Mouse (Mus musculus): ENCODE measurements around the gene Snf8. TPM values are rescaled to one million over a fixed set of nuclear protein-coding genes. Genes with fewer than 3 reads are reported as not detected.

Snf8 gene
- polyA plus RNA-seq, 1 experiment from 2014 or later: 102 TPM

DNA sequence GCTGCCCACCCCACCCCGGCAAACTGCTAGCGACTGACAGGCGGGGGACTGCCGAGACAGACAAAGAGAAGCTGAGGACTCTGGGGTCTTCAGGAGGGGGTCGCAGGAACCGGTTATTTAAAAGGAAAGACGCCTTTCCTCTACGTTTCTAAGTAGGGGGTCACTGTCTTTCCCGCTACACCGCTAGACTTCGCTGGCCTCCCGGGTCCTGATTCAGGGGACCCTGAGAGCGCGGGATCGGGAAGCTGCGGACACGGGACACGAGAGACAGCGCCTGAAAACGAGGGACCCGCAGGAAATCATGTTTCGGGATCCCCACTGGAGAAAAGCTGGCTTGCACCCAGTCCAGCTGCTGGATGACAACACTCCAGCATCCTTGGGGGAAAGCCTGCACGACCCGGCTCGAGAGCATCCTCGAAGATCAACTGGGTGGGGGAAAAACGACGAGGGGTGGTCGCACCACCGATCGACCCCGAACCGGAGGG is 28.3 kb upstream of the Snf8 start:
- Histone ChIP-seq H3K27ac (peak overlapping the region; percentile 98), H3K9me3 (no peaks in the 10 kb centered on the region), H3K36me3 (0 out of 2 replicates have a peak, but pooled peaks cover 3% of the 10 kb centered on the region), H3K4me1 (peaks cover 31% of the 10 kb centered on the region), H3K4me3 (peak overlapping the region; percentile 99), H3K27me3 (ENCODE audit: insufficient read depth, poor library complexity, severe bottlenecking) (no peaks in the 10 kb centered on the region)
- no peak for DNase-seq (ENCODE audit: low spot score)
- under 1% methylated on average over 33 of the region's 33 CpGs for WGBS

DNA sequence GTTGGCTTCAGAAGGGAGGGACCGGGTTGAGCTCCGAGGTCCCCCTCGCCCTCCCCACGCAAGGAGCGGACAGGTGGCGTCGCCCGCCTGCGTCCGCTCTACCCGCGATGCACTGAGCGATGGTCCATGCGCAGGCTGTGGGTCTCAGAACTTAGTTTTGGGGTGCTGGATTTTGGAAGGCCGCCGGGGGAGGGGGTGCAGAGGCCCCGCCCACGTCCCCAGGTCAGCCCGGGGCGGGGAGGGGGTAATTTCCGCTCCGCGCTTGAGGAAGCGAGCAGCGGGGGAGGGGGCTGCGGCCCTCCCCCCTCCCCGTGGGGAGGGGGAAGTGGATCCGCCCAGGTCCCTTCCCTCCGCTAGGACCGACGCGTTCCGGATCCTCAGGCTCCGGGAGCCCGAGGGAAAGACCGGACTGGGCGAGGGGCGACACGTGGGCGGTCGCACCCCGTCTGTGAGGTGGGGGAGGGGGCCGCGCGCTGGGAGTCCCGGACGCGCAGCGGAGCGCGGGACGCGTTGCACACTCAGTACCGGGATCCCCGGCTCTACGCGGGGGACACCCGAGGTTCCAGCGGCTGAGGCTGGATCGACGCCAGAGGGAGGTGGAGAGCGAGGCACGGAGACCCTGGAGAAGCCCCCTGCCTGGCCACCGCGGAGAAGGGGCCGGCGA is 27.7 kb upstream of the Snf8 start:
- Histone ChIP-seq H3K27me3 (ENCODE audit: insufficient read depth, poor library complexity, severe bottlenecking) (no peaks in the 10 kb centered on the region), H3K9me3 (no peaks in the 10 kb centered on the region), H3K27ac (peak overlapping the region; percentile 98), H3K4me1 (peaks cover 30% of the 10 kb centered on the region), H3K36me3 (no peaks in the 10 kb centered on the region), H3K4me3 (peak overlapping the region; percentile 99)
- peak; percentile 90 for DNase-seq (ENCODE audit: low spot score)
- WGBS: under 1% methylated on average over 64 of the region's 67 CpGs

DNA sequence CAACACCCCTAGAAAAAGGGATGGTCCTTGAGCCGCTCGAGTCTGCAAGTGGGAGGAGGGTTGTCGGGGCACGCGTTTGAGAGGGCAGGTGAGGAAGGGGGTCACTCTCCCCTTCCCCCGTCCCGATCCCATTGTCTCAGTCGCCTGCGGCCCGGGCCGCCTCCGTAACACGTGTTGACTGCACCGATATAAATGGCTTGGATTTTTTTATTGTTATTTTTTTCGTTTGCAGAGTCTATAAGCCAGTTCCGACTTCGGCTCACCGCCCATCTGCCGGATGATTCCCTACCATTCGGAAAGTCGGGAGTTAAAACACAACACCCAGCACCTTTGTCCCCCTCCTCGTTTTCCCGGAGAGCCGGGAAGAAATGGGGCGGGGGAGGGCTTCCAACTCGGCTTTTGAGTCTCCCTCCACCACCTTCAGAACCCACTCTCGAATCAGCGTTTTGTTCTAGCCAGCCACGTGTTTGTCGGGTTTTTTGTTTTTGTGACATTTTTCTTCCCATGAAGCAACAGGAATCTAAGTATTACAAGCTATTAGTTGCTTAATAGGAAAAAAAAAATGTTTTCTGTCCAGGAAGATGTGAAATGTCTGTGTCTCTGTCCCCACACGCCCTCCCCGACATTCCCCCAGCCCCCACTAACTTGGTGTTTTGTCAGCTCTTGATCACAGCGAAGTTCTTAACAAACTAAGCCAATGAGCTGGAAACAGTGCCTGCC is 27.0 kb upstream of the Snf8 start:
- Histone ChIP-seq H3K4me3 (peak overlapping the region; percentile 99), H3K36me3 (no peaks in the 10 kb centered on the region), H3K27ac (peak overlapping the region; percentile 98), H3K27me3 (ENCODE audit: insufficient read depth, poor library complexity, severe bottlenecking) (no peaks in the 10 kb centered on the region), H3K9me3 (no peaks in the 10 kb centered on the region), H3K4me1 (peaks cover 26% of the 10 kb centered on the region)
- WGBS: under 1% methylated on average over 33 of the region's 33 CpGs
- DNase-seq (ENCODE audit: low spot score): no peak

DNA sequence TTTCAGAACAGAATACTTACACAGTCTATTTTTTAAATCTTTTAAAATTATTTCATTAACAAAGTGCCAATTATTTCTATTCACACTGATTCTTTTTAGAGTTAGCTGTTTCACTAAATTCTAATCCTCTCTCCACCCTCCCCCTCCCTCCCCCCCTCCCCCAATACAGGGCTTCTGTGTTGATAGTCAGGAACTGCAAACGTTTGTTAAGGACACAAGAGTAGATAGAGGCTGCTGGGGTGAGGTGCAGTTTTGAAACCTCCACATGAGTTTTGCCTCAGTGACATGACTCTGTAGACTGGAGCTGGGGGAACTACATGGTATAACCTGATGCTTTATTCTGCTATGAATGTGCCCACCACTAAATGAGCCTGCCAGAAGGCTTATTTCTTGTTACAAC is 25.9 kb upstream of the Snf8 start:
- 0% methylated on average over 1 of the region's 1 CpGs for WGBS
- Histone ChIP-seq H3K36me3 (no peaks in the 10 kb centered on the region), H3K4me1 (peaks cover 24% of the 10 kb centered on the region), H3K27ac (no peak overlapping the region; the same call in none of the 2 replicates), H3K9me3 (no peaks in the 10 kb centered on the region), H3K4me3 (no peak overlapping the region), H3K27me3 (ENCODE audit: insufficient read depth, poor library complexity, severe bottlenecking) (no peaks in the 10 kb centered on the region)
- no peak for DNase-seq (ENCODE audit: low spot score)

DNA sequence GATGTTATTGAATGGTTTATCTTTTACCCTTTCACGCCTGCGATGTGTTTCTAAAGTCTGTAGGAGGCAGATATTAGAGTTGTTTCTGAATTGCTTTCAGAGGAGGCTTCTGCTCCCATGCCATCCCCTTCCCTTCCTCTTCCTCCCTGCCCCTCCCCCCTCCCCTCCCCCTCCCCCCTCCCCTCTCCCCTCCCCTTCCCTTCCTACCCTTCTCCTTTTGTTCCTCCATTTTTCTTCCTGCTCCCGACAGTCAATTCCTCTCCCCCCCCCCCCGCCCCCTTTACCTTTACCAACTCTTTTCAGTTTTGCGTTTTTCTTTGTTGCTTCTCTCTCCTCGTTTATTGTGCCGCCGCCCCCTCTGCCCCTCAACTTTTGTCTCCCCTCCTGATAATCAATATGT is 22.7 kb upstream of the Snf8 start:
- Histone ChIP-seq H3K27me3 (ENCODE audit: insufficient read depth, poor library complexity, severe bottlenecking) (no peaks in the 10 kb centered on the region), H3K27ac (peak overlapping the region; percentile 77), H3K4me1 (peaks cover 38% of the 10 kb centered on the region), H3K4me3 (peak overlapping the region; percentile 48), H3K9me3 (no peaks in the 10 kb centered on the region), H3K36me3 (no peaks in the 10 kb centered on the region)
- DNase-seq (ENCODE audit: low spot score): no peak
- WGBS: 3% methylated on average over 4 of the region's 8 CpGs

DNA sequence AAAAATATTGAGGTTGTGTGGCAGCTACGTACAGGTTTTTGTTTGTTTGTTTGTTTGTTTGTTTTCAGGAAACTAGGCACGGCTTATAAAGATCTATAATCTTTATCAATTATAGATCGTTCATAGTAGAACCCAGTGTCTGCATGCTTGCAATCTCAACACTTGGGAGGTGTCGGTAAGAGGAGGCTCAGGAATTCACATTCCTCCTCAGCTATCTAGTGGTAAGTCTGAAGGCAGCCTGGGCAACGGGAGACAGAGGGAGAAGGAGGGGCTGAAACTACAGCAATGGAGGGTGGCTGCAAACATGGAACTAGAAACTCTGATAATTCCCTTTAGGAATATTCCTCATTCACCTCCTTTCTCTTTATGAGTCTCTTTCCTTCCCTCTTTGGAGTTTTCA is 19.3 kb upstream of the Snf8 start:
- DNase-seq (ENCODE audit: low spot score): no peak

DNA sequence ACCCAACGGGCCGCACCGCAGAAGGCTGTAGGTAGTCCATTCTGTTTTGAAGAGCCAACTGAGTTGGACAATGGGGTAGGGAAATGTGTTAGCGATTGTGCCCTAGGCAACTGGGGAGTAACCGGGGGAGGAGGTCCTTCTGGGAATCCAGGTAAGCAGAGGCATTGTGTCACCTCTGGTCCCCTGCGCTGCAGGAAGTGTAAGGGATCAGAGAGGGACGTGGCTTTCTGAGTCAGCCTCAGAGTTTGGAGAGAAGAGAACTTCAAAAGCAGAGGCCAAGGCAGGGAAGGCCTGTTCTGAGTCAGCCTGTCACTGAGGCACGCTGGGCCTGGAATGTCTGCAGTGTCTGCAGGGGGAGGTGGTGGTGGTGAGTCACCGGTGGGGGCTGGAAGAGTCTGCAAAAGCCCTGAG is 16.7 kb upstream of the Snf8 start:
- Histone ChIP-seq H3K4me1 (peaks cover 38% of the 10 kb centered on the region), H3K27ac (peak overlapping the region; percentile 86), H3K4me3 (peak overlapping the region; percentile 32; the same call in 1 of the 2 replicates), H3K36me3 (no peaks in the 10 kb centered on the region), H3K9me3 (no peaks in the 10 kb centered on the region), H3K27me3 (ENCODE audit: insufficient read depth, poor library complexity, severe bottlenecking) (no peaks in the 10 kb centered on the region)
- DNase-seq (ENCODE audit: low spot score): peak; percentile 89
- WGBS: 4% methylated on average over 9 of the region's 9 CpGs

More for the DNA sequence above, 19.3 kb upstream of the Snf8 start:
- Histone ChIP-seq H3K36me3 (no peaks in the 10 kb centered on the region), H3K9me3 (no peaks in the 10 kb centered on the region), H3K4me1 (peaks cover 51% of the 10 kb centered on the region), H3K27me3 (ENCODE audit: insufficient read depth, poor library complexity, severe bottlenecking) (no peaks in the 10 kb centered on the region), H3K4me3 (peak overlapping the region; percentile 31), H3K27ac (peak overlapping the region; percentile 59)
- WGBS: 16% methylated on average over 5 of the region's 5 CpGs

DNA sequence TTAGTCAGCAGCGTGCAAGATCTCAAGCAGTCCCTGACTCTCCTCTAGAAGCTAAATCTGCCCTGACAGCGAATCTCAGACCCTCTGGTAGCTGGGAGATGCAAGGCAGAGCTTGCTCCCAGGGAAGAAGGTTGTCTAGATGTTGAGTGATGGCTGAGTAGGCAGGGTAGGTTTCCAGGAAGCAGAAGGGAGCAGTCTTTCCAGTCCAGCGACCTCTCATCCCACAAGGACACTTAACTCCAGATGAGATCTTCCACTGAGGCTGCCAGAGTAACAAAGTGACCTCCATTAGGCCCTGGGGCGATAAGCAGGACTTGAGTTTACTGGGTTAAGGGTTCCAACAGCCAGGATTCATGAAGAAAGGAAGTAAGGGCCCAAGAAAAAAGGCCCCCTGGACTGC is 14.1 kb upstream of the Snf8 start:
- no peaks in the 10 kb centered on the region for H3K27me3 ChIP-seq (ENCODE audit: insufficient read depth, poor library complexity, severe bottlenecking)
- H3K27ac ChIP-seq: peak overlapping the region; percentile 26
- 46% methylated on average over 4 of the region's 4 CpGs for WGBS
- no peak for DNase-seq (ENCODE audit: low spot score)
- H3K36me3 ChIP-seq: no peaks in the 10 kb centered on the region
- H3K4me3 ChIP-seq: no peak overlapping the region
- H3K4me1 ChIP-seq: peaks cover 30% of the 10 kb centered on the region
- H3K9me3 ChIP-seq: no peaks in the 10 kb centered on the region

DNA sequence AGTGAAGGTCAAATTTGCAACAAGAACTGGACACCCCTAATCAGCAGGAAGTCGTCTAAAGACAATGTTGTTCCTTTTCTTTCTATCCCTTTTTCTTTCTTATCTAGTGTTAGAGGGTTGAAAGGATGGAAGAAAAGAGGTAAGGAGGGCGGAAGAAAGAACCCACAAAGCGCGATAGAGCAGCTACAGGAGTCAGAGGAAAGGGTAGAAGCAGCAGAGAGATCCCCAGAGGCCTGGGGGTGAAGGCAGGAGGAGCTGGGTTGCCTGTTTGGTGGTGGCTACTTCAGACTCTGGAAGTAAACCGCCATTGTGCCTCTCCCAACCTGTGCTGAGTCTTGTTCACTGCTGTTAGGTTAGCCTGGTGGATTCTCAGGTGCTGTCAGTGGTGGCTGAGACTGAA is 6.6 kb upstream of the Snf8 start:
- H3K9me3 ChIP-seq: no peaks in the 10 kb centered on the region
- 46% methylated on average over 5 of the region's 5 CpGs for WGBS
- DNase-seq (ENCODE audit: low spot score): no peak

DNA sequence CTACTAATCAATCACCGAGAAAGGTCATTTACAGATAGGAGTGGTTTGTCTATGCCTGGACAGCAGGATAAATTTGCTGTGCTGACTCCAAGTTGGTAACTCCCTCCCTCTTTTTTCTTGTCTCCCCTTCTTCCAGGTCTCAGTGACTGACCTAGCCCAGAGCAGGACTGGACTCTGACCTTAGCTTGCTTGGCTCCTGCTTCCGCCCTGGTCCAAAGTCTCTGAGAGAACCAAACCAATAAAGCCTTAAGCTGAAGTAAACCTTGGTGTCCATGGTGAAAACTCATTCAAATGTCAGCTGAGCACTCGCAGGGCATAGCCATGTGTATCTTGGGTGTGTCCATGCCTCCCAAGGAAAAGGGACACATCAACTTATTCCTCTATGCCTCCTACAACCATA is 4.1 kb upstream of the Snf8 start:
- H3K36me3 ChIP-seq: no peaks in the 10 kb centered on the region
- no peak overlapping the region for H3K27ac ChIP-seq
- no peak overlapping the region for H3K4me3 ChIP-seq
- H3K27me3 ChIP-seq (ENCODE audit: insufficient read depth, poor library complexity, severe bottlenecking): peaks cover 6% of the 10 kb centered on the region; the same call in 1 of the 2 replicates
- no peak for DNase-seq (ENCODE audit: low spot score)
- H3K4me1 ChIP-seq: peaks cover 5% of the 10 kb centered on the region; the same call in 1 of the 2 replicates
- H3K9me3 ChIP-seq: no peaks in the 10 kb centered on the region
- 88% methylated on average over 3 of the region's 3 CpGs for WGBS

More for the DNA sequence above, 6.6 kb upstream of the Snf8 start:
- no peak overlapping the region for H3K27ac ChIP-seq
- H3K27me3 ChIP-seq (ENCODE audit: insufficient read depth, poor library complexity, severe bottlenecking): peaks cover 6% of the 10 kb centered on the region; the same call in 1 of the 2 replicates
- no peaks in the 10 kb centered on the region for H3K4me1 ChIP-seq
- no peaks in the 10 kb centered on the region for H3K36me3 ChIP-seq
- H3K4me3 ChIP-seq: no peak overlapping the region

DNA sequence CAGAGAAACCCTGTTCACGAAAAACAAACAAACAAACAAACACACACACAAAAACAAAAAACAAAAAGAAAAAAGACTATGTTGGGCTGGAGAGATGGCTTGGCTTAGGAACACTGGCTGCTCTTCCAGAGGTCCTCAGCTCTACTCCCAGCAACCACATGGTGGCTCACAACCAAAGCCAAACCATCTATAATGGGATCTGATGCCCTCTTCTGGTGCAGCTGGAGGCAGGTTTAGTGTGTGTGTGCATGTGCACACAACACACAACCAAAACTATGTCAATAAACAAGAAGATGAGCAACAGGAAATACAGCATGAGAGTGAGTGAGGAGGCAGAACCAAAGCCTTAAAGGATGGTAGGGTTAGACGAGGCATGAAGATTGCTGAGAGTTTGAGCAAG is 3.0 kb upstream of the Snf8 start:
- Histone ChIP-seq H3K4me1 (peaks cover 8% of the 10 kb centered on the region; the same call in 1 of the 2 replicates), H3K27ac (no peak overlapping the region), H3K27me3 (ENCODE audit: insufficient read depth, poor library complexity, severe bottlenecking) (peaks cover 2% of the 10 kb centered on the region; the same call in 1 of the 2 replicates), H3K36me3 (peaks cover 2% of the 10 kb centered on the region; the same call in 1 of the 2 replicates), H3K4me3 (no peak overlapping the region), H3K9me3 (no peaks in the 10 kb centered on the region)
- WGBS: 76% methylated on average over 2 of the region's 2 CpGs
- no peak for DNase-seq (ENCODE audit: low spot score)

DNA sequence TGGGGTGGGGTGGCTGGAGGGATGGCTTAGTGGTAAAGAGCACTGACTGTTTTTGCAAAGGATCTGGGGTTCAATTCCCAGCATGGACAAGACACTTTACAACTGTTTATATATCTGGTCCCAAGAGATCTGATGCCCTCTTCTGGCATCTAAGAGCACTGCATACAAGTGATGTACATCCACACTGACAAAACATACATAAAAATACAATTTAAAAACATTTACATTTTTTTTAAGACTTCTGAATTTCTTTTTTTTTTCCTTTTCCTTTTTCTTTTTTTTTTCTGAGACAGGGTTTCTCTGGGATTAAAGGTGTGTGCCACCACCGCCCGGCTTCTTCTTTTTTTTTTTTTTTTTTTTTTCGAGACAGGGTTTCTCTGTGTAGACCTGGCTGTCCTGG is 1.4 kb upstream of the Snf8 start:
- peaks cover 8% of the 10 kb centered on the region; the same call in 1 of the 2 replicates for H3K4me1 ChIP-seq
- H3K9me3 ChIP-seq: no peaks in the 10 kb centered on the region
- H3K27me3 ChIP-seq (ENCODE audit: insufficient read depth, poor library complexity, severe bottlenecking): no peaks in the 10 kb centered on the region
- peaks cover 7% of the 10 kb centered on the region; the same call in 1 of the 2 replicates for H3K36me3 ChIP-seq
- H3K27ac ChIP-seq: no peak overlapping the region
- 96% methylated on average over 3 of the region's 3 CpGs for WGBS
- no peak for DNase-seq (ENCODE audit: low spot score)
- no peak overlapping the region for H3K4me3 ChIP-seq

DNA sequence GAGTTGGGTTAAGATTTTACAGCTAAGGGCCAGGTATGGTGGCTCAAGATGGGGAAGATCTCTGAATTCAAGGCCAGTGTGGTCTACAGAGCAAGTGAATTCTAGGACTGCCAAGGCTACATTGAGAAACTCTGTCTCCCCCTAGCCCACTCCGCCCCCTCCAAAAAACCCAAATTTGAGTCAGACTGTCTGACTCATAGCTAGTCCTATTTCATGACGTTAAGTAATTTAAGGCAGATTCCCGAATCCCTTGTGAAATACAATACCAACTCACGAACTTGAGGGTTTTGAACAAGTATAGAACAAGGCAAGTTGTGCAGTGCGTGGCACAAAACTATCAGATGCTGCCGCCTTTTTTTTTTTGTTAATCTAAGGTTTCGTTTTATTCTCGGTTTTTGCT is 569 bp upstream of the Snf8 start:
- H3K27me3 ChIP-seq (ENCODE audit: insufficient read depth, poor library complexity, severe bottlenecking): no peaks in the 10 kb centered on the region
- peak overlapping the region; percentile 91 for H3K4me3 ChIP-seq
- peak overlapping the region; percentile 91 for H3K27ac ChIP-seq
- no peak for DNase-seq (ENCODE audit: low spot score)
- H3K9me3 ChIP-seq: no peaks in the 10 kb centered on the region
- 50% methylated on average over 8 of the region's 8 CpGs for WGBS
- H3K4me1 ChIP-seq: peaks cover 11% of the 10 kb centered on the region
- H3K36me3 ChIP-seq: peaks cover 10% of the 10 kb centered on the region

Measured in heart, embryonic 10.5 days (tissue).